Mouse (Mus musculus) embryo, embryonic 11 days (tissue): Measurements from ENCODE around the gene Urgcp.

Experiments
- DNase-seq: peaks from one replicate; pipeline ENCODE4 v3.0.0-alpha.2; 2015

Gene Urgcp

DNA sequence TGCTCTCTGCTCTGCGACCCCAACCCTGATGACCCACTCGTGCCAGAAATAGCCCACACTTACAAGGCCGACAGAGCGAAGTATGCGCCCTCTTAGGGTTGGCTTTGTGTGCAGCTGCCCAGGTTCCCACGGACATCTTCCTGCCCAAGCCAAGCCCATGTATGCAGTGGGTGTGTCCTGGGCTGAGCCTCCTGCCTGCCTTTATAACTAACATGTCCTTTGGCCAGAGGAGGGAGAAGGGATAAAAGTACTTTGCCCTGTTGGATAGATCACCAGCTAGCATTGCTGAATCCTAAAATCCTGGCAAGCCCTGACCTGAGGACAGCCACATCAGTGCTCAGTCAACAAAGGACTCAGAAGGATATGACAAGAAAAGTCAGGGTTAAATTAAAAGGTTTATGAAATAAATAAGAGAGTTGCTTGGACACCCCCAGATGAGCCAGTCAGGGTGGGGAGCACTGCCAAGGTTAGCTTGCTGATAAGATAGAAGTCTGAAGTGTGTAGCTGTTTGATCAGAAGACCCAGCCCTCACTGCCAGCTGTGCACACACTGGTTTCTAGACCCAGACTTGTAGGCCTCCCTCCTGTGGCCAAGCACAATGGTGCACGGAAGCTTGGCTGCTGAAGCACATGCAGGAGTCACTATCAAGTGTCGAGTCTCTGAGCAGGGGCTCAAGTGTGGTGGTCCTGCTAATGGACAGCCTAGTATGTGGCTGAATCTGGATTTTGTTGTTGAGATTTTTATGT is 20.2 kb upstream of the Urgcp start:
- no peak for DNase-seq

DNA sequence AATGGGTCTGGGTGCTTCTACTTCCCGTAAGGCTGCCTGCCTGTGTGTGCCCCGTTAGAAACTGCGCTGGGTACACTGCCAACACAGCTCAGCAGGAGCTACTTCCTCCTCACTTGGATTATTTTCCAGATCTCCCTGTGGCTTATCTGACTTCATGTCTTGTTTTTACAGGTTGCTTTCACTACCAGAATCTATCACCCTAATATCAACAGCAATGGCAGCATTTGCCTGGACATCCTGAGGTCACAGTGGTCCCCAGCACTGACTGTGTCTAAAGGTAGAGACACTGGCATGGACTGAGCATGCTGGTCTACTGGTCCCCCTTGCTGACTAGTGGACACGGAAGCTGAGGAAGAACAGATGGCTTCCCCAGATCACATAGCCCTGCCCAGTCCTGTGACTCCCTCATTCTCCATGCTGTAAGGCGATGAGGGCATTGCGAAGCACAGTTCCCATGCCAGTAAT is 17.9 kb upstream of the Urgcp start:
- no peak for DNase-seq

DNA sequence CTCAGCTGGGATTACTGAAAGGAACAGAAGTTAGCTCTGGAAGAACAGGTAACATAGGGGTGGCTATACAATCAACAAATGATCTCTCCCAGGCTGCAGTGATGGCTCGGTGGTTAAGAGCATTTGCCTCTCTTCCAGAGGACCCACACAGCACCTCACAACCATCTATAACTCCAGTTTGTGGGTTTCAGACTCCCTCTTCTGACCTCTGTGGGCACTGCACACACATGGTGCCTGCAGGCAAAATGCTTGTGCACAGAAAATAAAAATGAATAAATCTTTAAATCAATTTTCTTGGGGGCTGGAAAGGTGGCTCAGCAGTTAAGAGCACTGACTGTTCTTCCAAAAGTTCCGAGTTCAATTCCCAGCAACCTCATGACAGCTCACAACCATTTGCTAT is 16.3 kb upstream of the Urgcp start:
- DNase-seq, result no peak

DNA sequence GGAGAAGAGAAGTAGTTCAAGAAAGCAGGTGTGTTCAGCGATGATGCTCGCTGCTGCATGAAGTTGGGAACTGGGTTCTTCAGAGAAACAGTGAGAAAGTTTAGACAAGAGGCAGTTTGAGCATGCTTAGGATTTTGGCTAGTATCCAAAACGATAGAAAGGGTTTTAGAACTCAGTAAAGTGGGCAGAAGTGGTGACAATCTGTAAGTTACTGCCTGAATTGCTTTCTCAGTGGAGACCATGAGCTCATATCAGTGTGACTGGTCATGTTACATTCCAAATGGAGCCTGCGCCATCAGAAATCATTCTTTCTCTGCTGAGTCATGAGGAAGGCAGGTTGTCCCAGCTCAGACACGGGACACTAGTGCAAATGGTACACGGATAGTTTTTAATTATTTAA is 3.8 kb upstream of the Urgcp start:
- no peak for DNase-seq

DNA sequence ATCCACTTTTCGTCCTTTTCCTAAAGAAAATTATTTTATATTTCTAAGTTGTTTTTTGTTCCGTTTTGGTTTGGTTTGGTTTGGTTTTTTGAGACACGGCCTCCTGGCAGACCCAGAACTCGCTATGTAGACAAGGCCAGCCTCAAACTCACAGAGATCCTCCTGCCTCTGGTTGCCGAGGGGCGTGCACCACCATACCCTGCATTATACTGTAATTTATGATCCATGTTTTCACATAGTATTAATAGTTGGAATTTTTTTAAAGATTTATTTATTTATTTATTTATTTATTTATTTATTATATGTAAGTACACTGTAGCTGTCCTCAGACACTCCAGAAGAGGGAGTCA is 432 bp upstream of the Urgcp start:
- DNase-seq, result no peak

DNA sequence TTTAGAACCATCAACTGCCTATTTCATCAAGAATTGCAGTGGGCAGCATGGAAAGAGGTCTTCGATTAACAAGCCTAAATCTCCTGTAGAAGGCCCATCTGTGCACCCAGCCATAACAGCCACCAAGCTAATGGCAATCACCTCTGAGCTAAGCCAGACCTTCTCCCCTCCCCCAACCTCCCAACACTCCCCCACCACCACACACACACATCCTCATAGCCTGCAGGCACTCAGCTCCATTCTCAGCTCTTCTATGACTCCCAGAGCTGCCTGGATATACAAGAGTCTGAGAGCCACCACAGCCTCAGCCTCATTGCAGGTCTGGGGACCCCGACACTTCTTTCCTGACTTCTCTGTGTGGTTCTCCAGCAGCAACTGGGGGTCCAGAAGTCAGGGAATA is 8.4 kb downstream of the Urgcp start:
- DNase-seq, result no peak

DNA sequence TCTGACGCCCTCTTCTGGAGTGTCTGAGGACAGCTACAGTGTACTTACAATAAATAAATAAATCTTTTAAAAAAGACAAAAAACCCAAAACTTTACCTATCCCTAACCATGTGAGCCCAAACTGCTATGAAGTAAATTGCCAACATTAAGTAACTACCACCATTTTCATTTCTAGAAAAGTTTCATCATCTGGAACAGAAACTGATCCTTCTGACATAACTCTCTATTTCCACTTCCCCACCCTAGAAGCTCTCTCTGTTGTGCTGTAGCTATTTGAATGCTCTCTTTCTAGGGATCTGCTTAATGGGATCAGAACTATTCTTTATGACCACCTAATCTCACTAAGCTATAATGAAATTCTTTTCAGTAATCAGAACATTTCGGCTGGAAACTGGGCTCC is 17.2 kb downstream of the Urgcp start:
- no peak for DNase-seq

DNA sequence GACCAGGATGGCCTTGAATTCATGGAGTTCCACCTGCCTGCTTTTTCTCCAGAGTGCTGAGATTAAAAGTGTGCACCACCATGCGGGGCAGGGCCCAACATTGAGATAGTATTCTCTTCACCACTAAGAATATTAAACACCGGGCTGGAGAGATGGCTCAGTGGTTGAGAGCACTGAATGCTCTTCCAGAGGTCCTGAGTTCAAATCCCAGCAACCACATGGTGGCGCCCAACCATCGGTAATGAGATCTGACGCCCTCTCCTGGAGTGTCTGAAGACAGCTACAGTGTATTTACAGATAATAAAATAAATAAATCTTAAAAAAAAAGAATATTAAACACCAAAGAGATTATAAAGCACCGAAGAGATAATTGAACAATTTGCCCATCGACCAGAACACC is 20.1 kb downstream of the Urgcp start:
- no peak for DNase-seq

DNA sequence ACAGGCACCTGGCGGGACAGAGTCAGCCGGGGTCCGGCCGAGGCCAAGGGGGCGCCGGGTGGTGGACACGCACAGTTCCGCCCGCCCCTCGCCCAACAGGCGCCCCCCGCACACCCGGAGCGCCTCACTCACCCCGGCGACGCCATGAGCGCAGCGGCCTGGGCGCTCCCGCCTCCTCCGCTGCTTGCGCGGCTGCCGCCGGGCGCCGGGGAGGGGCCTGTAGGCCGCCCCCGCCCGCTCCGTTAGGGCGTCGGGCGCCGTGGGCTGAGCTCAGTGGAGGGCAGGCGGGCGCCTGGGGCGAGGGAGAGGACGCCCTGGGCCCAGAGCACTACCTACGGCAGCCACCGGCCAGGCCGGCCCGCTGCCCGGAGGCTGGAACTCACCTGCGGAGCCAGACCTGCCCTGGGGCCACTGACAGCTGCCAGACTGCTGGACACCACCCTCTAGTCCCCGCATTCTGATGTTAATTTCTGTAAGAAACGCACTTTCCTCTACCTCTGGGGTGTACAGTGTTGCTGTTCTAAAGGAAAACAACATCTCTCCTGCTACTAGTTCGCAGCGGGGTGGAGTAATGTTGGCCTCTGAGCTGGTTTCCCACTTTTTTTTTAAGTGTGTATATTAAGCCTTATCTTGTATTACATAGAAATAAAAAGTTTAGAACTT is 21.1 kb downstream of the Urgcp start:
- DNase-seq, result peak; percentile 85

DNA sequence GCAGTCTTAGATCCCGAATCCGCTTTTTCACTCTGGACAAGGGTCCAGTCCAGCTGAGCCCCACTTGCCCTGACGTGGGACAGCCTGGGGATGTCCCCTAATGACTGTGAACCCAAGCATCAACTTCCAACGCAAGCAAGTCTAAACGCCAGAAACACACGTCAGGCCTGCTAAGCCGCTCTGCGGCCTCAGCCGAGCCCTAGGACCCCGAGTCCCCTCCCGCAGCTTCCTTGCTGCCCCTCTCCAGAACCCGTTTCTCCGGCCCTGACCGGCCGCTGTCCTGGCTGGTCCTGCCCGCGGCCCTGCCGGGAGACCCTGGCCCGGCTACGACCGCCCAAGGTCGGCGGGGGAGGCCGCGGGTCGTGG is 21.6 kb downstream of the Urgcp start:
- DNase-seq, result peak; percentile 59

DNA sequence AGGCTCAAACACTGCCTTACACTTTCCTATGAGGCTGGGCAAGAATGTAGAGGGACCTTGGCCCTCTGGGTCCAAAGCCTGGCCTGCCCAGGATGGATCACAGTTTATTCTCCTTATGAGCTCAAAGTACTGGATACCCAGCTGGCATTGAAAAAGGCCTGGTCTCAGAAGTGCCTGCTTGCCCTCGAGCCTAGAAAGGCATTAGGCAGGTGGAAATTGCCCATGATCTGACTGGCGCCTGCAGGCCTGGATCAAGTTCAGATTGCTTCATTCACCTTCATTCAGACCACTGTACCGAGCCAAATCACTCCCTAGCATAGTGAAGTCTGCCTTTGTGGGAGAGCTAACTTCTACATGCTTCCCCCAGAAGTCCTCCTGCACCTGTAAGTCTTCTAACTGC is 22.3 kb downstream of the Urgcp start:
- no peak for DNase-seq

DNA sequence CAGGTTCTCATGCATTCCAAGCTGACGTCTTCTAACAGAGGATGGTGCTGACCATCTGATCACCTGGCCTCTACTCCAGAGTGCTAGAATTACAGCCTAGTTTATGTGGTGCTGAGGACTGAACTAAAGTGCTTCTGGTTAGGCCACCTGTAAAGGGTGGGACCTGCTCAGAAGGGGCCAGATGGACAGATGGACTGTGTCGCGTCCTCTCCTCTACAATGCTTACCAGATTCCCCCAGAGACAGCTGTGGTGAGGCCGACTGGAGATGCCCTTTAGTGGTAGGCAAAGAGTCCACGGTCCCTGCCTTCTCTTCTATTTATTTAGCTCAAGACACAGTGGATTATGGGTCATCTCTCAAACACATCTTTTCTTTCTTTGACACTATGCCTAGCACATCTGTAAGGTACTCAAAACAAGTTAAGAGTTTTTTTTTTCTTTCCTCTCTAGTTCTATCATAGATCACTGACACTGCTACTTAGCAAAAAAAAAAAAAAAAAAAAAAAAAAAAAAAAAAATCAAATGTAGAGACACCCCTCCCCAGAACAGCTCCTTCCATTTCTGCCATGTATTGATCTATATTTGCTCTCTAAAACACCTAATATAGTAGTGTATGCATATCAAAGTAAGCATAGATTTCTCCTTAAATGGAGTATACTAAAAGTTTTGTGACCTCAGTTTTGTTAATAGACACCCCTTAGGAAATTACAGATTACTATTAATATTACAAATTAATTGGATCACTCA is 23.1 kb downstream of the Urgcp start:
- DNase-seq, result no peak

DNA sequence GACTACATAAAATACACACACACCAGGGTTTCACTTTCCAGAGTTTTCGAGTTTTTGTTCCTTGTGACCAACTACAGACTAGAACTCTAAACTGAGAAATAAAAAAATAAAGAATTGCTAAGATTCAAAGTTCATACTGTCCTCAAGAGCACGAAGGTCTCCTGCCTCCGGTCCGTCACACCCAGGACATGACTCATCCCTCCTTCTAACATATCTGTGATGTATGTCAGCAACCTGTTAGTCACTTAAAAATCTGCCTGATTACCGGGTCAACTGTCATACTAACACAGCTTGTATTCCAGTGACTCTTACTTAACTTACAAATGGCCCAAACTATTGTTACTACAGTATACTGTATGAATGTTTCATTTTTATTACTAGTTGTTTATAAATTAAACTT is 25.0 kb downstream of the Urgcp start:
- no peak for DNase-seq

DNA sequence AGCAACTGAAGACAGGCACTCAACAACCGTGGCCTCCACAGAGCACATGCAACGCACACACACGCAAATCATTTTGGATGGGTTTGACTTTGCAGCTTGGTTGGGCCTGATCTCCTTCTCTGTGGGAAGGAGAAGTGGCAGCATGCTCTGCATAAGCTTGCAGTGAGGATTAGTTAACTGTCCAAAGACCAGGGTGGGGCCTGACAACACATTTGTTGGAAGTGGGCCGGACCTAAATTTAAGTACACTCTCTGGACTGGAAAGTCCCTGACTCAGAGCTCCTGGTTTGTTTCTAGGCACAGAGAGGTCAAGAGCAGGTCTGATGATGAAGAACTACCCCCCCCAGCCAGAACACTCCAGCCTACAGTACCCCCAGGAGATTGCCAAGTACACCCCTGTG is 27.9 kb downstream of the Urgcp start:
- DNase-seq, result no peak

DNA sequence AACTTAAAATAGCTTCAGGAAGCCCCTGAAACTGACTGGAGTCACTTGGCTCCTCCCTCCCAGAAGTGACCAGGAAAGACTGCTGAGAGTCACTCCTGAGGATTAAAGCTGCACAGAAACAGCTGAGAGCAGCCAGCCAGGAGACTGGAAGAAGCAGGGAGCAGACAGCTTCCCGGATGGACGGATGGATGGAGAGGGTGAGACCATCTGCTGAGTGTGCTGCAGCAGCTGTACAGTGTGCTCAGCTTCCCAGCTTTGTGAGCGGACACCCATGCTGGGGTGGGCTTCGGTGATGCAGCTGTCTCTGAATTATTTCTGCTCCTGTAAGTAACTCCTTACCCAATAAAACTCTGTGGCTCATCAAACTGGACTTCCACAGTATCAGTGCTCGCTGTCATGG is 29.8 kb downstream of the Urgcp start:
- DNase-seq, result no peak

DNA sequence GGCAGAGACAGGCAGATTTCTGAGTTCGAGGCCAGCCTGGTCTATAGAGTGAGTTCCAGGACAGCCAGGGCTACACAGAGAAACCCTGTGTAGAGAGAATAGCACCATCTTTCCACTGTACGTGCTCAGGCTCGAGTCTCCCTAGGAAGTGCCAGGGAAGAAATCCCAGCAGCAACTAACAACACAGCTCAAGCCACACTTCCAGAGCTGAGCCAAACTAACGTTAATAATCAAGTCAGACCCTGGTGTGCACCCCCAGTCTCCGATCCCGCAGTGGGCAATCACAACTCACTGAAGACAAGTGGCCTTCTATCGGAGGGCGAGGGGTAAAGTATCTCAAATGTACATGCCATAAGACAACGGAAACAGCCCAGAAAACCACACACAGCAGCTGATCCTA is 32.6 kb downstream of the Urgcp start:
- no peak for DNase-seq

DNA sequence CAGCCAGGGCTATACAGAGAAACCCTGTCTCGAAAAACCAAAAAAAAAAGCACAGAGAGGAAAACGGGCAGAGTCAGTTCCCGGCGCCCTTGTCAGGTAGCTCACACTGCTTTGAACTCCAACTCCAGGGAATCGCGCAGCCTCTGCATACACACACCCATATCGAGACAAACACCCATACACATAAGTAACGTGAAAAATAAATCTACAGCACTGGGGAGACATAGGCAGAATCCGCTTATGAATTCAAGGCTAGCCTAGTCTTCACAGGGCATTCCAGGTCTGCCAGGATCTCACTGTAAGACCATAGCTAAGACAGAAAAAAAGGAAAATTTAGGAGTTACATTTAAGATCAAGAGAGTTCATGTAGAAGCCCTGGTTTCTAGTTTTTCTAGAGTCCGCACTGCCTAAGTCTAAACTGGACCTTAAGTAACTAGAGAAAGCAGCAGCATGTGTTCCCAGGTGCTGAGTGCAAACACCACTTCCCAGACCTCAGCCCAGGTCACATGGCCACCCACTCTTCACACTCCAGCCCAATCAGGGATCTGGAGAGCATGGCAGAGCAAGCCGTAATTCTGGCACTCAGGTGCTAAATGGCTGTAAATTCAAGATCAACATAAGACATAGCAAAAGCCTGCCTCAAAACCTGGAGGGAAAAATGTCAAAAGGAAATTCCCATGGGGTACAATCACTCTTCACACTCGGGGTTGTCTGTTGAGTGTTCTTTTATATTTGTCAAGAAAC is 43.4 kb downstream of the Urgcp start:
- no peak for DNase-seq

DNA sequence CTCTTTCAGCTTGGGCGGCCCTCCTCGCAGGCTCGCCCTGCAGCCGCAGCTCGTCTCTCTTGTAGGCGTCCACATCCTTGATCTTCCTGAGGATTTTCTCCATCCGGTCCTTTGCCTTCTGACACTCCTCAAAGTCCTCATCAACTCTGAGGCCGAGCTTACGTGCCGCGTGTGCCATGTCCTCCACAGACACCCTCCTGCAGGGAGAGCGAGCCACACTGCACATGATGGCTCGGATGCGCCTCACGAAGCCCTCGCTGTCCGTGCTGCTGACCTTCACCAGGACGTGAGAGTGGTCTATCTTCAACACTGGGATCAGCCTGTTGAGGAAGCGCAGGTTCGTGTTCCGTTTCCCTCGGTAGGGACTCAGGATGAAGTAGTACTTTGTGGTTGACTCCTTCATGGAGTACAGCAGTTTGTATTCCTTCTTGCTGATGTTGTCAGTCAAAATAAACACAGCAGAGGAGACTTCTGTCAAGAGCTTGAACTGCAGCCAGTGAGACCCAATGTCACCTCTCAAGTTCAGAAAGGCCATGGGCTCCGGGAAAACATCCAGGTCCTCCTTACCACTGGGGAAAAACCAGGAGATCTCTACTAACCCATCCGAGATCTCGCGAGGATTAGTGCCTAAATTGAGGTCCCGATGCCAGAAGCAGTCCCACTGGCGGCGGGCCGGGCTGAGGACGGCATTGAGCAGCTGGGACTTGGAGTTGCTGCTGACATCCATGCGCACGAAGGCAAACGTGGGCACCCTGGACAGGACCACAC is 45.1 kb downstream of the Urgcp start:
- DNase-seq, result no peak

DNA sequence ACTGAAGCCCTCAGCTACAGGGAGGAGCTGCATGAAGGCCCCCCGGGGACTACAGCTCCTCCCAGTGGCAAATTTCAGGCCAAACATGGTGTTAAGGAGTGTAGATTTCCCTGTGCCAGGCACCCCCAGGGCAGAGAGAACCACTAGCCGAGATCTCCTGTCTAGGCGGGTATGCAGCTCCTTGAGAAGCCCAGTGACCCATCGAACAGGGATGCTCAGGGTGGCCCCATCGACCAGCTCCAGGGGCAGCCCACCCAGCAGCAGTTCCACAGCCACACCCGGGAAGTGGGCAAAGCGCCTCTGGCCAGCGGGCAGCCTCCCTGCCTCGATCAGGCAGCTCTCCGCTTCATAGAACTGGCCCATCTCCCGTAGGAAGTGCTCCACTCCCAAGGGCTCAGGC is 45.9 kb downstream of the Urgcp start:
- DNase-seq, result no peak

DNA sequence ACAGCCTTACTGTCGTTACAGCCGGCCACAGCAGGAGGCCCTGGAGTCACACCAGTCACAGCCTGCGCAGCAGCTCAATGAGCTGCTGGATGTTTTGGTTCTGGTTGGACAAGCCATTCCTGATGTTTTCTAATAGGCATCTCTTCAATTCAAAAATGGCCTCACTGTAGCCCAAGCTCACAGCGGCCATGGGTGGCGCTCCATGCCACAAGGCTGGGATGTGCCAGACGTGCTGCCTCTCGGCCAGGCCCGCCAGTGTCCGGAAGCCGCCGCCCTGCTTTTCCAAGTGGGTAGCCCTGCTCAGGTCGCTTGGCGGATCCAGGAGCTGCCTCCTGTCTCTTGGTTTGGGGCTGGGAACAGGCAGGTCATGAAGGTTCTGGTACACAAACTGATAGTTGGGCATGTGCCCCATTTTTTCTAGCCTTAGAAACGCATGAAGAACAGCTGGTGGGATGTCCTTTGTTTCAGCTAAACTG is 46.5 kb downstream of the Urgcp start, which contains the start of gene Mrps24:
TSS of gene Mrps24 (minus strand) at position 51 of the 476 bp plus-strand sequence.
- no peak for DNase-seq

DNA sequence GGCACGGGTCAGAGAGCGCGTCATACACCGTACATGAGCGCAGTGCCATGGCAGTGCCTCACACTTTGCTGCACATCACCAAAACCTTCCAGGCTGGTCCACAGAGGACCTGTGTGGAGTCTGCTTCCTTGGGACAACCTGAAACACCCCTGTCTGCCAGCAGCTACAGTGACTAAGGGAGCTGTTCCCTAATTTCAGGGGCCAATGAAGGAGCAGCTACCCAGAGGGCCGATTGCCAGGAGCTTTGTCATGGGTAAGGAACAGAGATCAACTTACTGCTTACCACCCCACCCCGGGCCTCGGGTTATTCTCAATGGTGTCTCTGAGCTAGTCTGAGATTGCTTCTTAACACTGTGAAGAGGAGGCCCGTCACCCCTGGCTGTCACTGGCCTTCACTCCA is 47.0 kb downstream of the Urgcp start:
- DNase-seq, result no peak
